Mouse (Mus musculus): Measurements from ENCODE around the gene Dcaf10. TPM values are rescaled to one million over a fixed set of nuclear protein-coding genes. Genes with fewer than 3 reads are reported as not detected.
A peak's percentile ranks its signal among the peaks of the same experiment; 100 is the strongest.

Dcaf10 gene
- polyA plus RNA-seq, 1 experiment, result not detected

GRCm38 (mm10) chr4:45411181-45411790 lies 69.4 kb downstream of the Dcaf10 start:
- 94% methylated on average over 8 of the region's 8 CpGs for WGBS

GRCm38 (mm10) chr4:45412433-45413192 lies 70.7 kb downstream of the Dcaf10 start:
- TF ChIP-seq CTCF (IDR thresholded peaks at IDR 0.05; ENCODE audit: insufficient read depth, low read depth, low read length), result no peak
- no peak for TF ChIP-seq POLR2A (IDR thresholded peaks at IDR 0.05; ENCODE audit: insufficient read depth, low read depth, low read length)
- Histone ChIP-seq H3K4me1 (ENCODE audit: control insufficient read depth, insufficient read depth, low read length) (peaks cover 4% of the 10 kb centered on the region; the same call in 1 of the 2 replicates), H3K27ac (ENCODE audit: insufficient read depth, low read depth, low read length) (no peak overlapping the region), H3K4me3 (ENCODE audit: insufficient read depth, low read depth, low read length) (no peak overlapping the region)
- WGBS, result 82% methylated on average over 16 of the region's 16 CpGs

More at GRCm38 (mm10) chr4:45411181-45411790, 69.4 kb downstream of the Dcaf10 start:
- peaks cover 6% of the 10 kb centered on the region for H3K4me1 ChIP-seq (ENCODE audit: control insufficient read depth, insufficient read depth, low read length)
- H3K27ac ChIP-seq (ENCODE audit: insufficient read depth, low read depth, low read length), result no peak overlapping the region
- H3K4me3 ChIP-seq (ENCODE audit: insufficient read depth, low read depth, low read length), result no peak overlapping the region
- TF ChIP-seq CTCF (IDR thresholded peaks at IDR 0.05; ENCODE audit: insufficient read depth, low read depth, low read length) (no peak), POLR2A (IDR thresholded peaks at IDR 0.05; ENCODE audit: insufficient read depth, low read depth, low read length) (no peak)

GRCm38 (mm10) chr4:45413674-45414338 lies 71.9 kb downstream of the Dcaf10 start:
- TF ChIP-seq CTCF (IDR thresholded peaks at IDR 0.05; ENCODE audit: insufficient read depth, low read depth, low read length) (no peak), POLR2A (IDR thresholded peaks at IDR 0.05; ENCODE audit: insufficient read depth, low read depth, low read length) (no peak)
- peaks cover 13% of the 10 kb centered on the region for H3K4me1 ChIP-seq (ENCODE audit: control insufficient read depth, insufficient read depth, low read length)
- H3K27ac ChIP-seq (ENCODE audit: insufficient read depth, low read depth, low read length), result no peak overlapping the region
- H3K4me3 ChIP-seq (ENCODE audit: insufficient read depth, low read depth, low read length), result no peak overlapping the region
- WGBS, result 87% methylated on average over 9 of the region's 9 CpGs

- TF ChIP-seq POLR2A (IDR thresholded peaks at IDR 0.05; ENCODE audit: insufficient read depth, low read depth, low read length) (no peak), CTCF (IDR thresholded peaks at IDR 0.05; ENCODE audit: insufficient read depth, low read depth, low read length) (no peak)
Measured at GRCm38 (mm10) chr4:45416314-45416713, 74.4 kb downstream of the Dcaf10 start.

GRCm38 (mm10) chr4:45418229-45418950 lies 76.5 kb downstream of the Dcaf10 start:
- Histone ChIP-seq H3K27ac (ENCODE audit: insufficient read depth, low read depth, low read length) (no peak overlapping the region), H3K4me1 (ENCODE audit: control insufficient read depth, insufficient read depth, low read length) (peaks cover 16% of the 10 kb centered on the region), H3K4me3 (ENCODE audit: insufficient read depth, low read depth, low read length) (no peak overlapping the region)
- TF ChIP-seq POLR2A (IDR thresholded peaks at IDR 0.05; ENCODE audit: insufficient read depth, low read depth, low read length) (no peak), CTCF (IDR thresholded peaks at IDR 0.05; ENCODE audit: insufficient read depth, low read depth, low read length) (peak; percentile 52; the same call in 1 of the 2 replicates)
- 19% methylated on average over 10 of the region's 11 CpGs for WGBS

More at GRCm38 (mm10) chr4:45416314-45416713, 74.4 kb downstream of the Dcaf10 start:
- Histone ChIP-seq H3K27ac (ENCODE audit: insufficient read depth, low read depth, low read length) (no peak overlapping the region), H3K4me1 (ENCODE audit: control insufficient read depth, insufficient read depth, low read length) (peaks cover 16% of the 10 kb centered on the region), H3K4me3 (ENCODE audit: insufficient read depth, low read depth, low read length) (no peak overlapping the region)
- WGBS, result 78% methylated on average over 7 of the region's 7 CpGs

GRCm38 (mm10) chr4:45419051-45419450 lies 77.2 kb downstream of the Dcaf10 start:
- TF ChIP-seq CTCF (IDR thresholded peaks at IDR 0.05; ENCODE audit: insufficient read depth, low read depth, low read length), result no peak
- H3K27ac ChIP-seq (ENCODE audit: insufficient read depth, low read depth, low read length), result no peak overlapping the region
- no peak overlapping the region for H3K4me3 ChIP-seq (ENCODE audit: insufficient read depth, low read depth, low read length)
- H3K4me1 ChIP-seq (ENCODE audit: control insufficient read depth, insufficient read depth, low read length), result peaks cover 16% of the 10 kb centered on the region
- WGBS, result 82% methylated on average over 4 of the region's 4 CpGs

GRCm38 (mm10) chr4:45420733-45421132 lies 78.8 kb downstream of the Dcaf10 start:
- TF ChIP-seq POLR2A (IDR thresholded peaks at IDR 0.05; ENCODE audit: insufficient read depth, low read depth, low read length) (no peak), CTCF (IDR thresholded peaks at IDR 0.05; ENCODE audit: insufficient read depth, low read depth, low read length) (no peak)
- Histone ChIP-seq H3K4me1 (ENCODE audit: control insufficient read depth, insufficient read depth, low read length) (peaks cover 16% of the 10 kb centered on the region), H3K4me3 (ENCODE audit: insufficient read depth, low read depth, low read length) (no peak overlapping the region), H3K27ac (ENCODE audit: insufficient read depth, low read depth, low read length) (no peak overlapping the region)
- 55% methylated on average over 3 of the region's 3 CpGs for WGBS

- TF ChIP-seq POLR2A (IDR thresholded peaks at IDR 0.05; ENCODE audit: insufficient read depth, low read depth, low read length), result no peak
- TF ChIP-seq CTCF (IDR thresholded peaks at IDR 0.05; ENCODE audit: insufficient read depth, low read depth, low read length), result no peak
- H3K27ac ChIP-seq (ENCODE audit: insufficient read depth, low read depth, low read length), result no peak overlapping the region
- no peak overlapping the region for H3K4me3 ChIP-seq (ENCODE audit: insufficient read depth, low read depth, low read length)
- H3K4me1 ChIP-seq (ENCODE audit: control insufficient read depth, insufficient read depth, low read length), result peaks cover 17% of the 10 kb centered on the region
- 76% methylated on average over 11 of the region's 11 CpGs for whole genome bisulfite sequencing
Measured at GRCm38 (mm10) chr4:45421519-45422260, 79.8 kb downstream of the Dcaf10 start.
